Mouse (Mus musculus) embryonic fibroblast, embryonic 13.5 days (primary cell): Measurements from ENCODE around the gene Mrpl17.

Source experiments
- CTCF ChIP-seq: IDR thresholded peaks from 2 replicates; pipeline ENCODE4 v1.5.1; 2011; ENCODE audit warnings: mild to moderate bottlenecking, control low read depth, low read length, moderate library complexity, borderline replicate concordance; ENCODE audit not compliant: insufficient read depth
- POLR2A ChIP-seq: IDR thresholded peaks from 2 replicates; pipeline ENCODE4 v1.6.1; 2011; ENCODE audit warnings: low read depth, mild to moderate bottlenecking, control low read depth, low read length, moderate library complexity

- TF ChIP-seq CTCF (no peak), POLR2A (no peak)
Measured at GRCm38 (mm10) chr7:105783861-105784260, 27.0 kb downstream of the Mrpl17 start.
